ENCODE assay signal across 21 mouse cellular contexts in genomic region chr4:32425641-32426040, GRCm38 (mm10).
DNase-seq lines count a peak whose midpoint lies in the region; ATAC-seq and TF ChIP-seq lines count a peak whose summit lies in the region.
"Had no signal": no experiment of that assay in that cellular context is flagged by ENCODE, and none has a peak within 500 bp of the region (broad histone marks: within the 10 kb centered on the region; RNA-seq: fewer than 3 reads in every experiment).

No protein-coding gene starts in this region.

- no peaks in the 10 kb centered on the region for H3K79me2 ChIP-seq in CH12.LX (replicated peaks; ENCODE audit: control insufficient read depth, extremely low read depth, insufficient read depth, poor library complexity, severe bottlenecking)

- peaks cover 2 to 44% of the 10 kb centered on the region in 2 experiments for H3K4me1 ChIP-seq in CH12.LX (ENCODE audit: control insufficient read depth in 1 of 2, insufficient read depth in 2 of 2)

- TF ChIP-seq RAD21 in CH12.LX (IDR thresholded peaks at IDR 0.05; ENCODE audit: low read depth, low read length): no peak

- TF ChIP-seq EP300 in CH12.LX (IDR thresholded peaks at IDR 0.05; ENCODE audit: low read length): no peak

- no peak overlapping the region for H3K4me2 ChIP-seq in CH12.LX (ENCODE audit: insufficient read depth, low read depth, poor library complexity, severe bottlenecking)
- H3K4me2 ChIP-seq: embryonic facial prominence, embryonic 13.5 days; embryonic facial prominence, embryonic 15.5 days; forebrain, embryonic 13.5 days; forebrain, embryonic 15.5 days had no signal

- peaks cover 8% of the 10 kb centered on the region for H3K27me3 ChIP-seq in CH12.LX (replicated peaks)
- H3K27me3 ChIP-seq: embryonic facial prominence, embryonic 13.5 days; embryonic facial prominence, embryonic 15.5 days; forebrain, embryonic 13.5 days; forebrain, embryonic 15.5 days had no signal

- peak; percentile 63 for DNase-seq in CD4-positive, CD25-positive, alpha-beta regulatory T cell, adult 2 months (ENCODE audit: low read depth, low spot score)
- DNase-seq in CH12.LX (ENCODE audit: extremely low read depth): peak; percentile 35
- DNase-seq in induced T-regulatory cell, adult 2 months (ENCODE audit: low read depth): peak; percentile 68
- peak; percentile 47 for DNase-seq in naive thymus-derived CD4-positive, alpha-beta T cell, adult 2 months (ENCODE audit: low read depth)
- DNase-seq in embryo, embryonic 11 days: no peak
- no peak for DNase-seq in retina, postnatal 1 day
- no peak for DNase-seq in ovary, postnatal 36 days (ENCODE audit: low spot score)
- DNase-seq: adrenal gland, adult 8-10 months; adrenal gland, postnatal 14 days; adrenal gland, postnatal 36 days; cerebellum, adult 11-12 months; cerebellum, adult 2 months; cerebellum, adult 9-10 months; cerebellum, postnatal 14 days; forebrain, postnatal 0 days had no signal

- no peak for ATAC-seq in megakaryocyte progenitor cell, adult 5-6 weeks (replicated peaks; ENCODE audit: poor library complexity)
- ATAC-seq: forebrain, embryonic 13.5 days; forebrain, embryonic 15.5 days; forebrain, postnatal 0 days had no signal

- H3K27ac ChIP-seq in CH12.LX (ENCODE audit: insufficient read depth, low read depth): no peak overlapping the region
- H3K27ac ChIP-seq: embryonic facial prominence, embryonic 13.5 days; embryonic facial prominence, embryonic 15.5 days had no signal

- H3K4me3 ChIP-seq in CH12.LX (replicated peaks in 1 of 3; ENCODE audit: low read depth in 2 of 3, low read length in 2 of 3, poor library complexity in 1 of 3): no peak overlapping the region
- H3K4me3 ChIP-seq: embryonic facial prominence, embryonic 13.5 days; embryonic facial prominence, embryonic 15.5 days; erythroblast, embryonic 14.5 days; forebrain, embryonic 13.5 days; forebrain, embryonic 15.5 days had no signal

- no peak for TF ChIP-seq CTCF in CH12.LX (conservative IDR thresholded peaks at IDR 0.05 in 1 of 2, IDR thresholded peaks at IDR 0.05 in 1 of 2; ENCODE audit: low read depth in 2 of 2, low read length in 2 of 2)

- no peak overlapping the region for H3K9ac ChIP-seq in CH12.LX (ENCODE audit: insufficient read depth, low read depth)
- H3K9ac ChIP-seq: embryonic facial prominence, embryonic 13.5 days; embryonic facial prominence, embryonic 15.5 days; forebrain, embryonic 13.5 days; forebrain, embryonic 15.5 days; forebrain, postnatal 0 days had no signal

- dilution Hi-C loops in CH12.LX (cut with MboI; ENCODE audit: extremely low pct_ligation_motif_present, extremely low pct_unique_long_range_greater_than_20kb, low sequenced_read_pairs): no loop called here

- no peaks in the 10 kb centered on the region for H3K36me3 ChIP-seq in CH12.LX (replicated peaks in 1 of 2; ENCODE audit: control insufficient read depth in 1 of 2, insufficient read depth in 1 of 2, low read length in 1 of 2)
- H3K36me3 ChIP-seq: embryonic facial prominence, embryonic 13.5 days; embryonic facial prominence, embryonic 15.5 days; forebrain, embryonic 15.5 days had no signal

- in situ Hi-C loops in CH12.LX (cut with MboI; ENCODE audit: low pct_ligation_motif_present, low pct_unique_long_range_greater_than_20kb, low sequenced_read_pairs): no loop called here

- no peaks in the 10 kb centered on the region for H3K9me3 ChIP-seq in CH12.LX (replicated peaks; ENCODE audit: low read length)
- H3K9me3 ChIP-seq: embryonic facial prominence, embryonic 13.5 days; embryonic facial prominence, embryonic 15.5 days; forebrain, embryonic 13.5 days; forebrain, embryonic 15.5 days had no signal

- no peak for TF ChIP-seq POLR2A in CH12.LX (IDR thresholded peaks at IDR 0.05; ENCODE audit: low read depth, low read length)

TF ChIP-seq in CH12.LX, 34 proteins besides CTCF, POLR2A, EP300 and RAD21:
- TF ChIP-seq RCOR1 (conservative IDR thresholded peaks at IDR 0.05; ENCODE audit: low read depth, low read length): no peak

Comparison
In these comparisons a context has a peak if more than half of its experiments do, and no peak if none do; other contexts are left out.
1. DNase-seq: peak in CD4-positive, CD25-positive, alpha-beta regulatory T cell, adult 2 months (single experiment), CH12.LX (single experiment), induced T-regulatory cell, adult 2 months (single experiment) and naive thymus-derived CD4-positive, alpha-beta T cell, adult 2 months (single experiment); none in embryo, embryonic 11 days (single experiment), retina, postnatal 1 day (single experiment) and ovary, postnatal 36 days (single experiment).